Mouse (Mus musculus) hindbrain, embryonic 15.5 days (tissue): ENCODE measurements at regions not wholly inside any gene's neighbourhood (a gene's known extent, or its start where the extent isn't known, plus 50 kb on each side); places are given as distances from the start of the nearest gene placed in this dataset.

Experiments used
- ATAC-seq: fragments of 200-750 bp; cut with Nextera tagmentation; 2 replicates; pipeline ENCODE4 v1.8.0; 2017; ENCODE audit warnings: low read depth, moderate number of reproducible peaks, moderate TSS enrichment; ENCODE audit not compliant: low FRiP score
- H3K27ac ChIP-seq: fragments of 300-500 bp; sonication (generic); replicated peaks from 2 replicates; pipeline ENCODE4 v1.5.1; 2015; ENCODE audit warnings: mild to moderate bottlenecking, inconsistent platforms
- H3K27me3 ChIP-seq: fragments of 300-500 bp; sonication (generic); 2 replicates; pipeline ENCODE4 v1.6.1; 2015; ENCODE audit warnings: control low read depth, inconsistent platforms
- H3K36me3 ChIP-seq: fragments of 300-500 bp; sonication (generic); 2 replicates; pipeline ENCODE4 v1.6.1; 2015; ENCODE audit warnings: control low read depth, inconsistent platforms
- H3K4me1 ChIP-seq: fragments of 300-500 bp; sonication (generic); replicated peaks from 2 replicates; pipeline ENCODE4 v1.6.1; 2015; ENCODE audit warnings: control low read depth, inconsistent platforms
- H3K4me2 ChIP-seq: fragments of 300-500 bp; sonication (generic); 2 replicates; pipeline ENCODE4 v1.6.1; 2015; ENCODE audit warnings: moderate library complexity, mild to moderate bottlenecking, inconsistent platforms
- H3K4me3 ChIP-seq: fragments of 300-500 bp; sonication (generic); 2 replicates; pipeline ENCODE4 v1.5.1; 2015; ENCODE audit warnings: mild to moderate bottlenecking, inconsistent platforms
- H3K9ac ChIP-seq: fragments of 300-500 bp; sonication (generic); 2 replicates; pipeline ENCODE4 v1.6.1; 2015; ENCODE audit warnings: inconsistent platforms
- H3K9me3 ChIP-seq: fragments of 300-500 bp; sonication (generic); 2 replicates; pipeline ENCODE4 v1.6.1; 2016; ENCODE audit warnings: control low read depth, inconsistent platforms
- WGBS: fragments of 180-500 bp; shearing (Covaris S2); methylation state at CpG from one replicate; pipeline ENCODE4 v1.1.7; 2015; 5-methylcytosine and 5-hydroxymethylcytosine counted together

- no peak for ATAC-seq
- H3K4me2 ChIP-seq, result no peak overlapping the region
- 75% methylated on average over 8 of the region's 8 CpGs for WGBS
Measured at GRCm38 (mm10) chr13:97676536-97677048, 83.8 kb downstream of the Gm10260 start.

GRCm38 (mm10) chr13:97673107-97673506 lies 87.3 kb downstream of the Gm10260 start:
- Histone ChIP-seq H3K4me3 (no peak overlapping the region), H3K27me3 (no peaks in the 10 kb centered on the region), H3K4me1 (peaks cover 28% of the 10 kb centered on the region), H3K27ac (no peak overlapping the region), H3K36me3 (no peaks in the 10 kb centered on the region), H3K4me2 (no peak overlapping the region), H3K9me3 (no peaks in the 10 kb centered on the region), H3K9ac (no peak overlapping the region)
- no peak for ATAC-seq
- WGBS, result 82% methylated on average over 5 of the region's 5 CpGs

More at GRCm38 (mm10) chr13:97676536-97677048, 83.8 kb downstream of the Gm10260 start:
- no peak overlapping the region for H3K27ac ChIP-seq
- no peaks in the 10 kb centered on the region for H3K9me3 ChIP-seq
- H3K36me3 ChIP-seq, result no peaks in the 10 kb centered on the region
- H3K27me3 ChIP-seq, result no peaks in the 10 kb centered on the region
- H3K4me1 ChIP-seq, result peaks cover 12% of the 10 kb centered on the region
- H3K4me3 ChIP-seq, result no peak overlapping the region
- no peak overlapping the region for H3K9ac ChIP-seq

- WGBS, result 44% methylated on average over 7 of the region's 7 CpGs
- Histone ChIP-seq H3K27me3 (no peaks in the 10 kb centered on the region), H3K9me3 (no peaks in the 10 kb centered on the region), H3K36me3 (no peaks in the 10 kb centered on the region), H3K9ac (no peak overlapping the region), H3K4me2 (no peak overlapping the region), H3K27ac (no peak overlapping the region; the same call in 1 of the 2 replicates), H3K4me1 (peaks cover 30% of the 10 kb centered on the region), H3K4me3 (no peak overlapping the region)
- peak; percentile 19; the same call in 1 of the 2 replicates for ATAC-seq
Measured at GRCm38 (mm10) chr13:97672038-97672675, 88.3 kb downstream of the Gm10260 start.

GRCm38 (mm10) chr13:97669366-97669765 lies 91.1 kb downstream of the Gm10260 start:
- no peak overlapping the region for H3K9ac ChIP-seq
- H3K4me1 ChIP-seq, result peaks cover 30% of the 10 kb centered on the region
- ATAC-seq, result no peak
- no peak overlapping the region for H3K27ac ChIP-seq
- no peaks in the 10 kb centered on the region for H3K9me3 ChIP-seq
- no peak overlapping the region for H3K4me3 ChIP-seq
- H3K27me3 ChIP-seq, result no peaks in the 10 kb centered on the region
- H3K36me3 ChIP-seq, result no peaks in the 10 kb centered on the region
- WGBS, result 84% methylated on average over 8 of the region's 8 CpGs
- no peak overlapping the region for H3K4me2 ChIP-seq

- H3K9ac ChIP-seq, result no peak overlapping the region
- H3K27me3 ChIP-seq, result no peaks in the 10 kb centered on the region
- H3K4me1 ChIP-seq, result peaks cover 30% of the 10 kb centered on the region
- no peak overlapping the region for H3K4me3 ChIP-seq
- H3K36me3 ChIP-seq, result no peaks in the 10 kb centered on the region
- no peaks in the 10 kb centered on the region for H3K9me3 ChIP-seq
- H3K27ac ChIP-seq, result no peak overlapping the region
- no peak for ATAC-seq
- H3K4me2 ChIP-seq, result no peak overlapping the region
- 45% methylated on average over 5 of the region's 5 CpGs for WGBS
Measured at GRCm38 (mm10) chr13:97668910-97669309, 91.5 kb downstream of the Gm10260 start.

- Histone ChIP-seq H3K36me3 (no peaks in the 10 kb centered on the region), H3K9ac (no peak overlapping the region), H3K27ac (no peak overlapping the region), H3K4me1 (peaks cover 32% of the 10 kb centered on the region), H3K9me3 (no peaks in the 10 kb centered on the region), H3K27me3 (no peaks in the 10 kb centered on the region), H3K4me2 (no peak overlapping the region), H3K4me3 (no peak overlapping the region)
- no peak for ATAC-seq
- WGBS, result 81% methylated on average over 7 of the region's 7 CpGs
Measured at GRCm38 (mm10) chr13:97667313-97667712, 93.1 kb downstream of the Gm10260 start.

GRCm38 (mm10) chr13:97666761-97667160 lies 93.7 kb downstream of the Gm10260 start:
- WGBS, result 95% methylated on average over 4 of the region's 4 CpGs
- H3K9ac ChIP-seq, result no peak overlapping the region
- no peak overlapping the region for H3K4me2 ChIP-seq
- no peak overlapping the region for H3K4me3 ChIP-seq
- no peaks in the 10 kb centered on the region for H3K36me3 ChIP-seq
- peaks cover 26% of the 10 kb centered on the region for H3K4me1 ChIP-seq
- H3K27me3 ChIP-seq, result no peaks in the 10 kb centered on the region
- H3K9me3 ChIP-seq, result no peaks in the 10 kb centered on the region
- no peak overlapping the region for H3K27ac ChIP-seq
- no peak for ATAC-seq

GRCm38 (mm10) chr13:97665226-97665625 lies 95.2 kb downstream of the Gm10260 start:
- H3K9me3 ChIP-seq, result no peaks in the 10 kb centered on the region
- no peak overlapping the region for H3K9ac ChIP-seq
- 93% methylated on average over 1 of the region's 1 CpGs for WGBS
- no peaks in the 10 kb centered on the region for H3K36me3 ChIP-seq
- no peak overlapping the region for H3K27ac ChIP-seq
- no peak overlapping the region for H3K4me3 ChIP-seq
- H3K27me3 ChIP-seq, result no peaks in the 10 kb centered on the region
- no peak overlapping the region for H3K4me2 ChIP-seq
- H3K4me1 ChIP-seq, result peaks cover 25% of the 10 kb centered on the region
- no peak for ATAC-seq

GRCm38 (mm10) chr13:97662741-97663140 lies 97.7 kb downstream of the Gm10260 start:
- no peaks in the 10 kb centered on the region for H3K9me3 ChIP-seq
- H3K4me1 ChIP-seq, result peaks cover 6% of the 10 kb centered on the region; the same call in 1 of the 2 replicates
- H3K27ac ChIP-seq, result no peak overlapping the region
- H3K9ac ChIP-seq, result no peak overlapping the region
- H3K4me2 ChIP-seq, result no peak overlapping the region
- no peaks in the 10 kb centered on the region for H3K36me3 ChIP-seq
- H3K4me3 ChIP-seq, result no peak overlapping the region
- peak; percentile 73 for ATAC-seq
- WGBS, result 55% methylated on average over 8 of the region's 8 CpGs
- H3K27me3 ChIP-seq, result no peaks in the 10 kb centered on the region

GRCm38 (mm10) chr13:97656618-97657017 lies 103.8 kb downstream of the Gm10260 start:
- no peak overlapping the region for H3K4me2 ChIP-seq
- H3K4me1 ChIP-seq, result no peaks in the 10 kb centered on the region
- no peaks in the 10 kb centered on the region for H3K27me3 ChIP-seq
- H3K9ac ChIP-seq, result no peak overlapping the region
- no peak for ATAC-seq
- H3K36me3 ChIP-seq, result no peaks in the 10 kb centered on the region
- no peak overlapping the region for H3K27ac ChIP-seq
- no peak overlapping the region for H3K4me3 ChIP-seq
- 98% methylated on average over 2 of the region's 2 CpGs for WGBS
- H3K9me3 ChIP-seq, result no peaks in the 10 kb centered on the region

- ATAC-seq, result no peak
Measured at GRCm38 (mm10) chr13:97652279-97652678, 108.2 kb downstream of the Gm10260 start.

GRCm38 (mm10) chr13:97651761-97652160 lies 108.7 kb downstream of the Gm10260 start:
- no peak for ATAC-seq
- Histone ChIP-seq H3K27me3 (no peaks in the 10 kb centered on the region), H3K4me2 (no peak overlapping the region), H3K36me3 (no peaks in the 10 kb centered on the region), H3K27ac (no peak overlapping the region), H3K4me3 (no peak overlapping the region), H3K9ac (no peak overlapping the region), H3K9me3 (no peaks in the 10 kb centered on the region), H3K4me1 (no peaks in the 10 kb centered on the region)
- WGBS, result 65% methylated on average over 9 of the region's 9 CpGs

More at GRCm38 (mm10) chr13:97652279-97652678, 108.2 kb downstream of the Gm10260 start:
- H3K9me3 ChIP-seq, result no peaks in the 10 kb centered on the region
- H3K27ac ChIP-seq, result no peak overlapping the region
- no peaks in the 10 kb centered on the region for H3K4me1 ChIP-seq
- H3K27me3 ChIP-seq, result no peaks in the 10 kb centered on the region
- no peak overlapping the region for H3K4me3 ChIP-seq
- H3K9ac ChIP-seq, result no peak overlapping the region
- H3K4me2 ChIP-seq, result no peak overlapping the region
- no peaks in the 10 kb centered on the region for H3K36me3 ChIP-seq
- whole genome bisulfite sequencing, result 90% methylated on average over 9 of the region's 9 CpGs

- Histone ChIP-seq H3K4me3 (no peak overlapping the region), H3K9ac (no peak overlapping the region), H3K4me2 (no peak overlapping the region), H3K36me3 (no peaks in the 10 kb centered on the region), H3K27me3 (no peaks in the 10 kb centered on the region), H3K4me1 (no peaks in the 10 kb centered on the region), H3K9me3 (no peaks in the 10 kb centered on the region), H3K27ac (no peak overlapping the region)
- ATAC-seq, result no peak
- 94% methylated on average over 5 of the region's 5 CpGs for WGBS
Measured at GRCm38 (mm10) chr13:97651176-97651575, 109.3 kb downstream of the Gm10260 start.
